Mouse (Mus musculus) left cerebral cortex, adult 18-20 months (tissue): ENCODE results near the gene Ciao2b. TPM values are rescaled to one million over a fixed set of nuclear protein-coding genes. Genes with fewer than 3 reads are reported as not detected.
A peak's percentile ranks its signal among the peaks of the same experiment; 100 is the strongest.

Experiments used
- DNase-seq, 2 experiments: peaks; one replicate each; pipeline ENCODE4 v3.0.0; 2021 to 2022; ENCODE audit warnings: low spot score in 2 of 2, mixed read lengths in 1 of 2
- total RNA-seq, 2 experiments: library from RNA; stranded (reverse); gene quantifications; 2 replicates each; pipeline ENCODE4 v1.2.3; 2021

The Ciao2b gene
- total RNA-seq, 2 experiments from 2014 or later: 30.0 to 35.5 TPM

GRCm38 (mm10) chr8:104624161-104624560 lies 17.6 kb downstream of the Ciao2b start, which contains the start of gene Cdh16:
Gene Cdh16, minus strand, starts transcription at chr8:104624396.
- DNase-seq: no peak

- DNase-seq: no peak
Observed at GRCm38 (mm10) chr8:104620765-104621164, 21.0 kb downstream of the Ciao2b start.

DNA sequence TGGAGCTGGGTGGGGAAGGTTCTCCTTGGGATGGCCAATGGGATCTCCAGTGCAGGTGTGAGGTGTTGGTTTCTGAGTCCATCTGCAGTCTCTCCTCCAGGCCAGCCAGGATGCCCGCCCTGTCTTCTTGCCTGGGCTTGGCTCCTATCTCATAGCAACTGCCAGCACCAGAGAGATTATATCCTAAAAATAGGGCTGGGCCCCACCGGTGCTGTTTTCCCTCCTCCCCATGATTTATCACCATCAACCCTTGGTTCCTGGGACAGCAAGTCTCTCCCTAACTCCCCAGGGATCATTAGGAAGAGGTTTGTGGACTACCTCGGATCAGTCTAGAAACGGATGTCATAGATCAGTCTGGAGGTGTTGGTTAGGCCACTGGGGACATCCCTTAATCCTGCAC lies 28.6 kb downstream of the Ciao2b start:
- DNase-seq: no peak

- no peak for DNase-seq
Observed at GRCm38 (mm10) chr8:104611613-104612012, 30.2 kb downstream of the Ciao2b start.

- no peak for DNase-seq
Observed at GRCm38 (mm10) chr8:104610185-104610766, 31.5 kb downstream of the Ciao2b start.

GRCm38 (mm10) chr8:104609222-104609621 lies 32.5 kb downstream of the Ciao2b start:
- no peak for DNase-seq

GRCm38 (mm10) chr8:104607944-104608343 lies 33.8 kb downstream of the Ciao2b start:
- DNase-seq: no peak

GRCm38 (mm10) chr8:104606329-104606728 lies 35.4 kb downstream of the Ciao2b start:
- DNase-seq: no peak

GRCm38 (mm10) chr8:104603245-104603593 lies 38.5 kb downstream of the Ciao2b start:
- no peak for DNase-seq

DNA sequence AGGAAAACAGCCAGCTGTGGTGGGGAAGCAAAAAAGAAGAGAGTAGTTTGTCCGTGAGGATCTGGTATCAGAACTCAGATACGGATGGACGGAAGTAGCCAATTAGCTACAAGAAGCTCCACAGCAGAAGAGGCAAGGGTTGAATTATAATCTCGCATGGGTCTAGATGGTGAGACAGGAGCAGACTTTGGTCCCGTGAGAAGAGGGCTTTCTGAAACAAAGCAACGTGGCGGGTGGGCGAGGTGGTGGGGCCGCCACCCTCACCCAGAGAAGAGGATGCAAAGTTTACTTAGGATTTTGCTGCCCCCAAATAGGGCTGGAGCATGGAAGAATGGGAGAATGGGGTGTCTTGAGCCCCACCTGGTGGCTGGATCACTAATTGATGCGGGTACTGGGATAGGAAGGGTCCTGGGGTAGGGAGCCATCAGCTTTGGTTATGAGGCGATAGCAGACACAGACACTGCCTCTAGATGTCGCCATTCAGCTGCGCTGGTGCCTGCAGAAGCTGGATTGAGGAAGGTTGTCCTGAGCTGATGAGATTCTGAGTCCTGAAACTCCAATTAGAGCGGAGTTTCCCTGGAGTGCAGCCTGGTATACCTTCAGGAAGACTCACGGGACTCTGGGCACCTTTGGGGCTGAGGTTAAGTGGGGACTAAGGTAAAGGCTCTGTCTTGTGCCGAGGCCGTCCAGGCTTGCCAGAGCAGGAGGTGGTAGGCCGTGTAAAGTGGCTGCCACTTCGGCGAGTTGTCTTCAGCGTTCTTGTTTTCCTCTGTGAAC lies 39.1 kb downstream of the Ciao2b start:
- peak; percentile 79 to 82 for DNase-seq

DNA sequence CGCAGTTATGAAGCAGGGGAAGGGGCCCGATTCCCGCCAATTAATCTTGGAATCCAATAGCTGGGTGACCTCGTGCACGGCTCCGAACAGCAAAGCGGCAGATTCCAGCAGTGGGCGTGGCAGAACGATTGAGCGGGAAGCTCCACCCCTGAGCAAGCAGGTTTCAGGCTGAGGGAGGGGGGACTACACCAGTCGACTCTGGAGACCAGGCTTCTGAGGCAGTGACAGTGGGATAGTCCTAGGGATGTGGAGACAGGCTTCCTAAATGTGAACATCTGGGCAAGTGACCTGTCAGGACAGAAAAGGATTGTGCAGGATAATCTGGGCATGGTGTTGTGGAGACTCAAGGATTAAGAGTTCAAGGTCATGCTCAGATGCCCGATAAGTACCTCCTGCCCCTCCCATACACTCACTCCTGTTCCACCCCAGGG lies 39.8 kb downstream of the Ciao2b start:
- DNase-seq: no peak

GRCm38 (mm10) chr8:104601386-104601785 lies 40.4 kb downstream of the Ciao2b start:
- DNase-seq: no peak

DNA sequence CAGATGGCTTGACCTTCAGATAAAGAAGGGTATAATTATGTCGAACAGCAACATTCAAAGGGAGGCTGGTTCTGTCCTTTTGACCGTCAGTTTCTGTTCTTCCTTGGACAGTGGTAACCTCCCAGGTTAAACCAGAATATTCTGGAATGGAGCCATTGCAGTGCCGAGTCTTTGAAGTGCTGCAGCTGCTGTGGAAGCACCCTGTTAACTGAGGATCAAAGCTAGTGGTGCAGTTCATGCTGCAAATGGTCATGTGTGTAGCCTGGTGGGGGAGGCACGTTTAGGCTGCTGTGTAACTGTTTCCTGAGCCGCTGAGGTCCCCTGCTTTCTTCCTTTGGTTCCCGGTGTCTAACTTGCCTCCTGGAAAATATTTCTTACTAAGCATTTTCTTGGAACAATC lies 43.3 kb downstream of the Ciao2b start:
- no peak for DNase-seq

GRCm38 (mm10) chr8:104597656-104598055 lies 44.1 kb downstream of the Ciao2b start:
- no peak for DNase-seq

- DNase-seq: no peak
Observed at GRCm38 (mm10) chr8:104595773-104596536, 45.8 kb downstream of the Ciao2b start.

DNA sequence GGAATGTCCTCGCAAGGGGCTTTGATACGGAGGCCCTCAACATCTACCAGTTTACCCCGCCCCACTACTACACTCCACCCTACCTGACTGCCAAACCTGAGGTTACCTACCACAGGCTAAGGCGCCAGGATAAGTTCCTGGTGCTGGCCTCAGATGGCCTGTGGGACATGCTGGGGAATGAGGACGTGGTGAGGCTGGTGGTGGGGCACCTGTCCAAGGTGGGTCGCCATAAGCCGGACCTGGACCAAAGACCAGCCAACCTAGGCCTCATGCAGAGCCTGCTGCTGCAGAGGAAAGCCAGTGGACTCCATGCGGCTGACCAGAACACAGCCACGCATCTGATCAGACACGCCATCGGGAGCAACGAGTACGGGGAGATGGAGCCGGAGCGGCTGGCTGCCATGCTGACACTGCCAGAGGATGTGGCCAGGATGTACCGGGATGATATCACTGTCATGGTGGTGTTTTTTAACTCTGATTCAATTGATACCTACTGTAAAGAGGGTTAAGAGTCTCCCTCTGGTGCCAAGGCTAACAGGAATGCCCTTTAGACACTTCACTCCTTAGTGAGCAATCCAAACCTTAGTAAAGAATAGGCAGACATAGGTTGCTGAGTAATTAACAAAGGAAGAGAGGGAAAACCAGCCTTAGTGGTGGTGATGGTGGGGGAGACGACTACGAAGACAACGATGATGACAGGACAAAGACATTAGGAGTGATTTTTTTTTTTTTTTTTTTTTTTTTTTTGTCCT lies 47.0 kb downstream of the Ciao2b start:
- no peak for DNase-seq

DNA sequence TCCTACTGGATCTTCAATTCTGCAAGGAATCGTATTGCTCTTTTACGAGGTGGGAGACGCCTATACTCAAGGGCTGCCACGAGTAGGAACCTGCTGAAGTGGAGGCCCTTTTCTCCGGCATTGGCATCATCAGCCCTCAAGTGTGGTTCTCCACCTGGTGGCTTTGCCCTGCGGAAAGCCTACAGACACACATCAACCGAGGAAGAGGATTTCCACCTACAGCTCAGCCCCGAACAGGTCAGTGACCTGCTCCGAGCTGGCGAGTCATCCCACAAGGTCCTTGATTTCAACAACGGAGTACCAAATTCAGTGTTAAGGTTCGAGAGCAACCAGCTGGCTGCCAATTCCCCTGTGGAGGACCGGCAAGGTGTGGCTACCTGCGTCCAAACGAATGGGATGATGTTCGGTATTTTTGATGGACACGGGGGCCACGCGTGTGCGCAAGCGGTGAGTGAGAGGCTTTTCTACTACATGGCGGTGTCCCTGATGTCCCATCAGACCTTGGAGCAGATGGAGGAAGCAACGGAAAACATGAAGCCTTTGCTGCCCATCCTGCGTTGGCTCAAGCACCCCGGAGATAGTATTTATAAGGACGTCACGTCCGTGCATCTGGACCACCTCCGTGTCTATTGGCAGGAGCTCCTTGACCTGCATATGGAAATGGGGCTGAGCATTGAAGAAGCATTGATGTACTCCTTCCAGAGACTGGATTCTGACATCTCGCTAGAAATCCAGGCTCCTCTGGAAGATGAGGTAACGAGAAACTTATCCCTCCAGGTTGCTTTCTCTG lies 48.0 kb downstream of the Ciao2b start:
- no peak for DNase-seq

GRCm38 (mm10) chr8:104592566-104592965 lies 49.2 kb downstream of the Ciao2b start:
- DNase-seq: no peak

DNA sequence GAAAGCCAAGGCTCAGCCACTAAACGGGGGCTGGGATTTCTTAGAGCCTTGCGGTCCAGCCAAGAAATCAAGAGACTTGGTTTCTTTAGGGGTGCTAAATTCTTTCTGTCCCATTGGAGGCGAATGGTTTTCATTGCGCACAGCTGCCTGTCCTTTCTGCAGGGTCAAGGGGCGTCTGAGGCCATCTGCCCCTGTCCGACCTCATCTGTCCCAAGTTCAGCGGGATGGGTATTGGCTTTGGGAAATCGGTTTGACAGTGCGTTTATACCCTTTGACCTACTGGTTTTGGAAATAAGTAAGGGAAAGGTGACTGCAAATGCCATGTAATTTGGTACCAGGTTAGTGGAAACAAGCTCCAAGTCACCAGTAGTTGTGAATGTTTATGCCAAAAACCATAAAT lies 49.9 kb downstream of the Ciao2b start:
- no peak for DNase-seq

DNA sequence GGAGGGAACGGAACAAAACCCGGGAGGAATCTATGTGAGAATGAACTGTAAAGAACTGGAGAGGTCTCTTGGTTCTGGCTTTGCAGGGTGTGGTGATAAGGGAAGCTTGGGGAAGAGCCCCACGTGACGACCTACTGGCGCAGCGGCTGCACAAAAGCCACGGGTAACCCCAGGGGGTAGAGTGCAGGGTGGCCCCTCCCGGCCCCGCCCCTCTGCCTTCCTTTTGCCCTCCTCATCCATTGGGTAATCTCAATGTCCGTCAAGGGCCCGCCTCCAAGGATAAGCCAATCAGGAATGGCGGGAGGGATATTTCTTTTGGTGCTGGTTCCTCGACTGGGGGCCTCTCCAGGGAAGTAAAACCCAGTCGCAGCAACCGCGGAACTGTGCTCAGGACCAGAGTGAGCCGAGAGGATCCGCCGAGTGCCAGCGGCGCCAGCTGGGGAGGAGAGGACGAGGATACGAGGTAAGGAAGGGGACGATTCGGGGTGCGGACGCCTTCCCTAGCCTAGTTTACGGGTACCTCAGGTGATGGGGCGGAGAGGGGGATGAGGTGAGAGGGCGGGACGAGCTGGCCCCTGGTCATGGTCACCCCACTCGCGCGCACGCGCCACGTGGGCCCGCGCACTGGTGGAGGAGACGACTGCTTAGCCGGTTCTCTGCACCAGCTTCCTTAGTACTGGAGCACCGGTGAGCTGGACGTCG lies 50.5 kb downstream of the Ciao2b start, which contains the start of gene Pdp2:
TSS of gene Pdp2 (plus strand) at position 319 of the 702 bp plus-strand sequence.
- DNase-seq: peak; percentile 89 to 92
